Mouse (Mus musculus): ENCODE results near the gene Rem1. TPM values are rescaled to one million over a fixed set of nuclear protein-coding genes. Genes with fewer than 3 reads are reported as not detected.

Gene Rem1
- polyA plus RNA-seq, 1 experiment from 2014 or later, result 1.1 TPM

- 49% methylated on average over 23 of the region's 23 CpGs for WGBS (ENCODE audit: insufficient replicate concordance)
These were observed 9.7 kb downstream of the Rem1 start for GRCm38 (mm10) chr2:152636246-152637005.

GRCm38 (mm10) chr2:152637006-152637322 is 10.2 kb downstream of the Rem1 start:
- Histone ChIP-seq H3K4me3 (ENCODE audit: low read depth, low read length) (no peak overlapping the region), H3K9me3 (replicated peaks; ENCODE audit: control insufficient read depth, low read length) (no peaks in the 10 kb centered on the region), H3K4me2 (ENCODE audit: low read depth, low read length) (no peak overlapping the region), H3K36me3 (ENCODE audit: control insufficient read depth, insufficient read depth) (no peaks in the 10 kb centered on the region), H3K27me3 (ENCODE audit: control insufficient read depth, insufficient read depth, low read depth, low read length) (no peaks in the 10 kb centered on the region), H3K4me1 (ENCODE audit: control insufficient read depth, low read depth, low read length) (no peaks in the 10 kb centered on the region), H3K9ac (ENCODE audit: low read depth, low read length) (no peak overlapping the region), H3K27ac (ENCODE audit: low read length) (no peak overlapping the region)
- 70% methylated on average over 6 of the region's 6 CpGs for WGBS (ENCODE audit: insufficient replicate concordance)
- ATAC-seq (ENCODE audit: low read depth), result no peak

More at GRCm38 (mm10) chr2:152636246-152637005, 9.7 kb downstream of the Rem1 start:
- H3K27me3 ChIP-seq (ENCODE audit: control insufficient read depth, insufficient read depth, low read depth, low read length), result no peaks in the 10 kb centered on the region
- H3K9ac ChIP-seq (ENCODE audit: low read depth, low read length), result no peak overlapping the region
- no peaks in the 10 kb centered on the region for H3K9me3 ChIP-seq (replicated peaks; ENCODE audit: control insufficient read depth, low read length)
- peak overlapping the region; percentile 10; the same call in 1 of the 2 replicates for H3K27ac ChIP-seq (ENCODE audit: low read length)
- H3K4me2 ChIP-seq (ENCODE audit: low read depth, low read length), result no peak overlapping the region
- H3K4me3 ChIP-seq (ENCODE audit: low read depth, low read length), result no peak overlapping the region
- ATAC-seq (ENCODE audit: low read depth), result peak; percentile 56
- H3K4me1 ChIP-seq (ENCODE audit: control insufficient read depth, low read depth, low read length), result no peaks in the 10 kb centered on the region
- no peaks in the 10 kb centered on the region for H3K36me3 ChIP-seq (ENCODE audit: control insufficient read depth, insufficient read depth)

GRCm38 (mm10) chr2:152637381-152637780 is 10.6 kb downstream of the Rem1 start:
- Histone ChIP-seq H3K36me3 (ENCODE audit: control insufficient read depth, insufficient read depth) (no peaks in the 10 kb centered on the region), H3K9me3 (replicated peaks; ENCODE audit: control insufficient read depth, low read length) (no peaks in the 10 kb centered on the region), H3K4me2 (ENCODE audit: low read depth, low read length) (no peak overlapping the region), H3K27me3 (ENCODE audit: control insufficient read depth, insufficient read depth, low read depth, low read length) (no peaks in the 10 kb centered on the region), H3K4me1 (ENCODE audit: control insufficient read depth, low read depth, low read length) (no peaks in the 10 kb centered on the region), H3K27ac (ENCODE audit: low read length) (no peak overlapping the region), H3K9ac (ENCODE audit: low read depth, low read length) (no peak overlapping the region), H3K4me3 (ENCODE audit: low read depth, low read length) (no peak overlapping the region)
- WGBS (ENCODE audit: insufficient replicate concordance), result 75% methylated on average over 4 of the region's 4 CpGs
- no peak for ATAC-seq (ENCODE audit: low read depth)

GRCm38 (mm10) chr2:152638865-152639264 is 12.1 kb downstream of the Rem1 start:
- H3K27me3 ChIP-seq (ENCODE audit: control insufficient read depth, insufficient read depth, low read depth, low read length), result no peaks in the 10 kb centered on the region
- ATAC-seq (ENCODE audit: low read depth), result no peak
- H3K36me3 ChIP-seq (ENCODE audit: control insufficient read depth, insufficient read depth), result no peaks in the 10 kb centered on the region
- H3K9ac ChIP-seq (ENCODE audit: low read depth, low read length), result no peak overlapping the region
- no peak overlapping the region for H3K27ac ChIP-seq (ENCODE audit: low read length)
- WGBS (ENCODE audit: insufficient replicate concordance), result 53% methylated on average over 6 of the region's 6 CpGs
- no peak overlapping the region for H3K4me3 ChIP-seq (ENCODE audit: low read depth, low read length)
- H3K4me2 ChIP-seq (ENCODE audit: low read depth, low read length), result no peak overlapping the region
- H3K4me1 ChIP-seq (ENCODE audit: control insufficient read depth, low read depth, low read length), result no peaks in the 10 kb centered on the region
- no peaks in the 10 kb centered on the region for H3K9me3 ChIP-seq (replicated peaks; ENCODE audit: control insufficient read depth, low read length)

GRCm38 (mm10) chr2:152639406-152640113 is 12.8 kb downstream of the Rem1 start:
- Histone ChIP-seq H3K9me3 (replicated peaks; ENCODE audit: control insufficient read depth, low read length) (no peaks in the 10 kb centered on the region), H3K4me1 (ENCODE audit: control insufficient read depth, low read depth, low read length) (no peaks in the 10 kb centered on the region), H3K36me3 (ENCODE audit: control insufficient read depth, insufficient read depth) (no peaks in the 10 kb centered on the region), H3K27ac (ENCODE audit: low read length) (peak overlapping the region; percentile 22; the same call in 1 of the 2 replicates), H3K4me2 (ENCODE audit: low read depth, low read length) (no peak overlapping the region), H3K9ac (ENCODE audit: low read depth, low read length) (no peak overlapping the region), H3K27me3 (ENCODE audit: control insufficient read depth, insufficient read depth, low read depth, low read length) (no peaks in the 10 kb centered on the region), H3K4me3 (ENCODE audit: low read depth, low read length) (no peak overlapping the region)
- ATAC-seq (ENCODE audit: low read depth), result no peak
- 47% methylated on average over 11 of the region's 11 CpGs for WGBS (ENCODE audit: insufficient replicate concordance)

- Histone ChIP-seq H3K4me3 (ENCODE audit: low read depth, low read length) (no peak overlapping the region), H3K27ac (ENCODE audit: low read length) (no peak overlapping the region), H3K9me3 (replicated peaks; ENCODE audit: control insufficient read depth, low read length) (no peaks in the 10 kb centered on the region), H3K36me3 (ENCODE audit: control insufficient read depth, insufficient read depth) (no peaks in the 10 kb centered on the region), H3K27me3 (ENCODE audit: control insufficient read depth, insufficient read depth, low read depth, low read length) (no peaks in the 10 kb centered on the region), H3K9ac (ENCODE audit: low read depth, low read length) (no peak overlapping the region), H3K4me1 (ENCODE audit: control insufficient read depth, low read depth, low read length) (no peaks in the 10 kb centered on the region), H3K4me2 (ENCODE audit: low read depth, low read length) (no peak overlapping the region)
- no peak for ATAC-seq (ENCODE audit: low read depth)
- WGBS (ENCODE audit: insufficient replicate concordance), result 48% methylated on average over 10 of the region's 10 CpGs
These were observed 26.3 kb downstream of the Rem1 start for GRCm38 (mm10) chr2:152652901-152653620.

GRCm38 (mm10) chr2:152653874-152654715 is 27.3 kb downstream of the Rem1 start:
- Histone ChIP-seq H3K4me1 (ENCODE audit: control insufficient read depth, low read depth, low read length) (no peaks in the 10 kb centered on the region), H3K27me3 (ENCODE audit: control insufficient read depth, insufficient read depth, low read depth, low read length) (no peaks in the 10 kb centered on the region), H3K36me3 (ENCODE audit: control insufficient read depth, insufficient read depth) (no peaks in the 10 kb centered on the region), H3K9me3 (replicated peaks; ENCODE audit: control insufficient read depth, low read length) (no peaks in the 10 kb centered on the region), H3K4me2 (ENCODE audit: low read depth, low read length) (no peak overlapping the region), H3K9ac (ENCODE audit: low read depth, low read length) (no peak overlapping the region), H3K27ac (ENCODE audit: low read length) (no peak overlapping the region), H3K4me3 (ENCODE audit: low read depth, low read length) (no peak overlapping the region)
- WGBS (ENCODE audit: insufficient replicate concordance), result 34% methylated on average over 14 of the region's 14 CpGs
- no peak for ATAC-seq (ENCODE audit: low read depth)

GRCm38 (mm10) chr2:152657398-152657797 is 30.6 kb downstream of the Rem1 start:
- Histone ChIP-seq H3K27me3 (ENCODE audit: control insufficient read depth, insufficient read depth, low read depth, low read length) (no peaks in the 10 kb centered on the region), H3K4me1 (ENCODE audit: control insufficient read depth, low read depth, low read length) (no peaks in the 10 kb centered on the region), H3K27ac (ENCODE audit: low read length) (no peak overlapping the region), H3K36me3 (ENCODE audit: control insufficient read depth, insufficient read depth) (no peaks in the 10 kb centered on the region), H3K9ac (ENCODE audit: low read depth, low read length) (no peak overlapping the region), H3K4me2 (ENCODE audit: low read depth, low read length) (no peak overlapping the region), H3K9me3 (replicated peaks; ENCODE audit: control insufficient read depth, low read length) (no peaks in the 10 kb centered on the region), H3K4me3 (ENCODE audit: low read depth, low read length) (no peak overlapping the region)
- 45% methylated on average over 10 of the region's 10 CpGs for WGBS (ENCODE audit: insufficient replicate concordance)
- no peak for ATAC-seq (ENCODE audit: low read depth)
